Mouse (Mus musculus) thymus, adult 18-20 months (tissue): ENCODE results near the gene Armc8.

ENCODE experiments used
- DNase-seq, 2 experiments: peaks; one replicate each; pipeline ENCODE4 v3.0.0; 2022; ENCODE audit warnings: mixed read lengths in 2 of 2

The Armc8 gene

DNA sequence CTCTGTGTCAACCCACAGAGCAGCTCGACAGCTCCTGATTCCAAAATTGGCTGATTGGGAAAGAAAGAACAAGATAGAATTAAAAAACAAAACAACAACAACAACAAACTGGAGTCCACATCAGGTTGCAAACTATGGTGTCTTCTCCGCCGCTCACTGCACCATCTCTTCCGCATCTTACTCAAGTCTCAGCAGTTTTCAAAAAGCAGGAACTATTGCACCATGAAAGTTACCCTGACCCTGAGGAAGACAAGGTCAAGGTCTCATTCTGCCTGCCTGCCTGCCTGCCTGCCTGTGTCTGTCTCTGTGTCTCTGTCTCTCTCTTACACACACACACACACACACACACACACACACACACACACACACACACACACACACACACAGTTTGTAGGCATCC is 69.4 kb downstream of the Armc8 start:
- no peak for DNase-seq

DNA sequence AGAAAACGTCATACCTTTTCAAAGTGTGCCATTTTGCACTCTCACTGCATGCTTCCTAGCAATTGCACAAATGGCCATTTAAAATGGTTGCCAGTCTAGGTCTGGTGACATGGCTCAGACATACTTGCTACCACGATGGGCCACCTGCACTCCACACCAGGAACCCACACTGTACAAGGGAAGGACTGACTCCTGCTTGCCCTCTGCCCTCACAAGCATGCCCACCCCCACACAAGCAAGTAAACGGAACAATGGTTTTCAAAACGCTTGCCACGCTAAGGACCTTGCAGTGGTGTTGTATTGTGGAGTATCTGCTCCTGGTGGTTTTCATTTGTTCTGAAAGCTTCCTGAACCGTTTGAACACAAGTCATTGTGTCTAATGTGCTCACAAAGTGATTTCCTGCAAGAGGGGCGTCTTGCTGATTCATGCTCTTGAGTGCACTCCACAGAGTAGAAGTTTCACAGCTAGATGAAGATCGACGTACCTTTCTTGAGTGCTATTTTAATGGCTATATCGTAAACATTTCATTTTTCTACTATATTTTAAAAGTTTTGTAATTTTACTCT is 76.0 kb downstream of the Armc8 start:
- DNase-seq, result no peak

GRCm38 (mm10) chr9:99491050-99491449 is 77.6 kb downstream of the Armc8 start:
- DNase-seq, result no peak

DNA sequence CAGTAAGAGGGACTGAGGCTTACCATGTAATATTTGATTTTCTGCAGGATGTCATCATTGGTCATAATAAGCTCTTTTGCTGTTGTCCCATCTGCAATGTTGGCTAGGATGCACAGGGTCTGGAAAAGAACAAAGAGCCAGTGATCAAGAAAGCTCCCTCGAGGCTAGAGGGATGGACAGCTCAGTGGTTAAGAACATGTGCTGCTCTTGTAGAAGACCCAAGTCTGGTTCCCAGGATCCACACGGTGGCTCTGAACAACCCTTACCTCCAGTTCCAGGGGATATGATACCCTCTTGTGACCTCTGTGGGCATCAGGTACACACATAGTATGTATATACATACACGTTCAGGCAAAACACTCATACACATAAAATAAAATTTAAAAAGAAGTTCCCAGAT is 80.9 kb downstream of the Armc8 start:
- no peak for DNase-seq

GRCm38 (mm10) chr9:99487126-99487695 is 81.5 kb downstream of the Armc8 start:
- DNase-seq, result no peak

DNA sequence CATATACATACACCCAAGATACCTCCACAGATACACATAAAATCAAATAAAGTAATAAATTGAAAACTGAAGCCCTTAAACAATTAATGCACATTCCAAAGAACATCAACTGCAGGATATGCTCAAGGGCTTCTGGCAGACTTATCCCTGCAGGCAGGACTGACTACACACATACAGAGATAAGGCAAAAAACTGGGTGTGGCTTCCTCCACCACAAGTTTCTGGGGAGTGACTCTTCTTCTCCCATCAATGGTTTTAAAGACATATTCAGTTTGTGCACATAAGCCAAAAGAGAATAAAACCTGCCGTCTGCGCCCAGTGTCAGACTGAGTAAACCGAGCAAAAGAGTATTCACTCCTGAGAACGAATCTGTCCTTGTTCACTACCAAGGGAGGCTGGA is 83.6 kb downstream of the Armc8 start:
- DNase-seq, result no peak

- DNase-seq, result no peak
These were observed 84.1 kb downstream of the Armc8 start for GRCm38 (mm10) chr9:99484632-99485031.

GRCm38 (mm10) chr9:99483191-99483590 is 85.5 kb downstream of the Armc8 start:
- DNase-seq, result no peak

DNA sequence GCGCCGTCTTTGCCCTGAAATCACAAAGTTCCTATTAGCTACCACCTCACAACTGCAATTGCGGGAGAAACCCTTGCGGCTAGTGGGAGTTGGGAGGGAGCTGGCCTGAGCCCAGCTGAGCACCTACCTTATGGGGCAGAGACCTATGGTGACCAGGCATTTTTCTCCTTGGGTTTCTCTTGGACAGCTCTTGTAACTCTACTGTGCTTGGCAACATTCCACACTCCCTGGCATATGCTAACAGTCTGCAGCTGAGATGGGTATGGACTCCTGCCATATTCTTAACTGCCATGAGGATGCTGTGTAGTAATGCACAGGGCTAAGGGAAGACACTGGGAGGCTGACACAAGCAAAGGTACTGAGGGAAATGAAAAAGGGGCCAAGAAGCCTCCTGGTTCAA is 87.9 kb downstream of the Armc8 start:
- DNase-seq, result no peak

DNA sequence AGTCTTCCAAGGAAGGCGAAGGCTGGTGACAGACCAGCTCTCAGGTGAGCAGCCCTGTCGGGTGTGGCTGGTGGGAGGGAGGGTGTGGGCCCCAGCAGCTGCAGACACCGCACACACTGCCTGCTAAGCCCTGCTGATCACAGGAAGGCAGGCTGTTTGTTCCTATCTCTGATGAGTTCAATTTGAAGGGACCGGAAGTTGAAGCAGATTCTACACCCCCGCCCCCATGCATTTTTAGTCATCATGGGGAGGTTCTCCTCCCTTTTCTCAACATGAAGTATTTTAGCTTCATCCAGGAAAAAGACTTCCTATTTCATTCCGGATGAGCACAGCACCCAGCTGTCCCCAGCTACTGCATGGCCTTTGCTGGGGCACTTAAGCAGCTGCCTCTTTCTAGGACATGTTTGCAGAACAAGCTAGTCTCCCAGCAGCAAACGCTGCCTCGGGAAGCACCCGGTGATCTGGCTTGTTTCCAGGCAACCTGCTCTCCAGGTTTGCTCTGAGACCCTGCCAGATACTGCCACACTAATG is 89.5 kb downstream of the Armc8 start:
- no peak for DNase-seq

DNA sequence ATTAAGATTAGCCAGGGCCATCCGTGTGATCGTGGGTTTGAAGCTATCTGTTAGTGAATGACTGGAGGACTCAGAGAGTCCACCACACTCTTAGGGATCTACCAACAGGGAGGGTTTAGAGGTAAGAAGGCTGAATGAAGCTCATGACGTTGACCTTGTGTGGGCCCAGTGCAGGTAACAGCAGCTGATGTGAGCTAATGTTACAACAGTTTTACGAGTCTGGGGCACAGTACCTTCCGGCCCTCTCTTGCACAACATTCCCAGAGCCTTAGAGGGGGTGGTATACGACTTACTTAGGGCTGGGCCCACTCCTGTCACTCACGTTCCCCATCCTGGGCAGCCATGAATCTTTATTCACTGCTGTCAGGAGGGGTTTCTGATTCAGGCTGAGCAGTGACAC is 97.4 kb downstream of the Armc8 start:
- no peak for DNase-seq

GRCm38 (mm10) chr9:99470347-99471092 is 98.2 kb downstream of the Armc8 start:
- no peak for DNase-seq

DNA sequence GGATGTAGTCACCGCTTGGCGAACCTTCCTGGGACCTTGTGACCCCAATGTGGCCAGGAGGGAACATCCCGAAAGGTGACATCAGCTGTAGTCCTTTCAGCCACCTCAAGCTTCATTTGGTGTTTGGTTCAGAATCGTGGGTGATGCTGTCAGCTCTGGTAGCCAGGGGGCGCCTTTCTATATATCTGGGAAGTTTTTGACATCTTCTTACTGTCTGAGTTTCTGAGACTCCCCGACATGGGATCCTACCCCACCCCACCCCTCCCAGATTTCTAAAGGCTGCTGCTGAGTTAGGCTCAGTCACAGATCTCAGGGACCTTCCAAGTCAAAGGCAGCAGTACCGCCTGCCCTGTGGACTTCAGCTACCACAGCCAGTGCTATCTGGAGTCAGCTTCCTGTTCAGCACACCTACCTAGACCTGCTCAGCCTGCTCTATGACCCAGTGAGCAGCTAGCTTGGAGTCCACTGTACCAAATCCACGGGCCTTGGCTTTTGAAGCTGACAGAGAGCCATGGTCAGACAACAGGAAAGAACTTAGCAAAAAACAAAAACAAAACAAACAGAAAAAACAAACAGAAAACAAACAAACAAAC is 98.9 kb downstream of the Armc8 start:
- DNase-seq, result no peak

GRCm38 (mm10) chr9:99468572-99468971 is 100.1 kb downstream of the Armc8 start:
- no peak for DNase-seq

DNA sequence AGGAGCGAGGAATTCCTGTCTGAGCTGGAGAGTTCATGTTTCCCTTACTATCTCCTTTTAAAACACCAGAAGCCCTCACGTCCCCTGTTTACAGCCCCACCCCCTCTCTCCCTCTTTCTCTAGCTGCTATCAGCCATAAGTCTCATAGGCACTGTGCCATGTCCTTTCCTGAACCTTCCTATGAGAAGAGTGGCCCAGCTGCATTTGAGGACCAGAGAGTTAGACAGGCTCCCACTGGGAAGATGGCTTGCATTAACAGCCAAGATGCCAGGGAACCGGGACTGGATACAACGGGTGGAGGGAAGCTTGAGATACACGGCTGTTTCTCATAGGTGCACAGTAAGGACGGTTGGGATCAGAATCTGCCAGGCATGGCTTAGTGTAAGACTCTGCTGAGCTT is 103.8 kb downstream of the Armc8 start:
- DNase-seq, result no peak

DNA sequence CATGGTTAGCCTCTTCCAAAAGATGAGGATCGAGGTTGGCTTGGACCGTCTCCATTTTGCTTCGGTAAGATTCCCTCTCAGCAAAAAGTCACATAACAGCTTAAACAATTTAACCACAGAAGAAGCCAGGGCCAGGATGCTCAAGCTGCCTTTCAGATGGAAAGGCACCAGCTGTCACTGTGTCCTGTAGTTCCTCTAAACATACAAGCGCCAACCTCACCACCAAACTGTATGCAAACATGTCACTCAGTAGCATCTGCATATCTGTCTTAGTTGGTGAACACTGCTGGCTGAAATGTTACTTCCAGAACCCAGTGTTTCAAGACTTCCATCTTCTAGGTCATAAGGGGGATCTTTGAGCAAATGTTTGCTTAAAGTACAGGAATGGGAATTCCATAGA is 109.0 kb downstream of the Armc8 start:
- DNase-seq, result no peak

- DNase-seq, result no peak
These were observed 110.0 kb downstream of the Armc8 start for GRCm38 (mm10) chr9:99458529-99459208.

DNA sequence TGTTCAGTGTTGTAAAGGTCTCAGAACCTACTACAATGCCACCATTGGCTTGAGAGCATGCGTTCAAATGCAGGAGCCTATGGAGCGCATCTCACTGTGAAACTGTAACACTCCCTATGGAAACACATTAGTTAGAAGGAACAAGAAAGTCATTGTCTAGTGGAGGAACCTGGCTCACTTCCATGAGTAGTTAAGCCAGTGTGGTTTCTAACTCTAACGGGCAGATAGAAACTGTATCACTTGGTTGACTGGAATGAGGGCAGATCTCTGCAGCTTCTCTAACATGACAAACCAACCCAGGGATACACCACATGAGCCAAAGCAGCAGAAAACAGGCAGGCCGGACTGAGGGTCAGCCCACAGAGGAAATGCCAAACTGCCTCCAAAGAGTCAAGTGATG is 114.5 kb downstream of the Armc8 start:
- DNase-seq, result no peak

DNA sequence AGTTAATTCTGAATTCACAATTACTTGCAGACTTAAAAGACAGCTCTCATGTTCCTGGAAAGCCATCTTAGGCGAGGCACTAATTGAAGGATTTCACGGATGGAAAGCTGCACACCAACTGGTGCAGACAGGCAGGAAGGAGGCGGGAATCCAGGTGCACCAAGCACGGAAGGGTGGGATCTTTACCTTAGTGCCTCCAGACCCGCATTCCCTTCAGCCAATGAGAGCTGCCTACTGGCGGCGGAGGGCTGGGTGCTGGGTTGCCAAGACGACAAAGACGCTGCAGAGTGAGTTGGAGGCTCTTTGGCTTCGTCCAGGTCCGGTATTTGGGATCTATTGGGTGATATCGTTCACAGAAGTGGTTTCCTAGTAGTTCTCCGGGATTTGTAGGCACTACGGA is 117.5 kb downstream of the Armc8 start, which contains the start of gene Nme9:
Gene Nme9, plus strand, starts transcription at position 315 of the 400 bp plus-strand sequence.
- DNase-seq, result no peak

- no peak for DNase-seq
These were observed 118.6 kb downstream of the Armc8 start for GRCm38 (mm10) chr9:99449886-99450647.

DNA sequence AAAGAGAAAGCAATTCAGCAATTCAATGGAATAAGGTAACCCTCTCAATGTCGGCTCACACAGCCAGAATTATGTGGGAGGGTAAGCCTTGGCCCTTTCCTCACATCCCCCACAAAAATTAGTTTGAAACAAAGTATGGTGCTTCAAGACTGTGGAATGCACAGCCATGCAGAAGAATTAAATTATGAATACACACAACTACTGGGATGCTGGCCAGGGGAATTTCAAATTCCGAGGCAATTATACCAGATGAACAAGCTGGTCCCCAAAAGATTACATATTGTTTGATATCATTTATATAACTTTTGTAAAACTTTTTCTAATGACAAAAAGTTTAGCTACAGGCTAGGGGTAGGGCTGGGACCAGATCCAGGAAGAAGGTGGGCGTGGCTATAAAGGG is 121.4 kb downstream of the Armc8 start:
- no peak for DNase-seq

- no peak for DNase-seq
These were observed 122.4 kb downstream of the Armc8 start for GRCm38 (mm10) chr9:99446259-99446658.
